Mouse (Mus musculus) T-helper 1 cell (primary cell): ENCODE measurements around the gene Trpc5os.

Experiments used
- in situ Hi-C: fragments of 300-600 bp; cut with MboI, MseI; formaldehyde crosslinking; loops from one replicate; pipeline ENCODE4 v1.15.1; 2025; ENCODE audit warnings: high pct_unique_total_duplicates

The Trpc5os gene

GRCm38 (mm10) chrX:144456281-144456680 lies at the start of gene Trpc5os:
TSS of gene Trpc5os (plus strand) at chrX:144456581.
- in situ Hi-C loops = no loop called here

GRCm38 (mm10) chrX:144408036-144408435 lies 48.3 kb upstream of the Trpc5os start:
- in situ Hi-C loops = loop anchor here (5.0 to 25.0 kb wide), 2 partner anchors 234 to 1004 kb away; no protein-coding TSS in a partner anchor

GRCm38 (mm10) chrX:144420259-144420658 lies 36.1 kb upstream of the Trpc5os start:
- in situ Hi-C loops = loop anchor here (25.0 kb wide), 1 partner anchor 992 kb away; no protein-coding TSS in a partner anchor

- in situ Hi-C loops = loop anchor here (25.0 kb wide), 1 partner anchor 991 kb away; no protein-coding TSS in a partner anchor
These were observed 35.3 kb upstream of the Trpc5os start for GRCm38 (mm10) chrX:144421091-144421490.

- in situ Hi-C loops = loop anchor here (25.0 kb wide), 1 partner anchor 988 kb away; no protein-coding TSS in a partner anchor
These were observed 32.5 kb upstream of the Trpc5os start for GRCm38 (mm10) chrX:144423848-144424247.

GRCm38 (mm10) chrX:144464416-144464815 lies 8.0 kb downstream of the Trpc5os start:
- in situ Hi-C loops = no loop called here

- in situ Hi-C loops = no loop called here
These were observed 35.0 kb downstream of the Trpc5os start for GRCm38 (mm10) chrX:144491394-144491793.

- in situ Hi-C loops = no loop called here
These were observed 66.9 kb downstream of the Trpc5os start for GRCm38 (mm10) chrX:144523239-144523638.

GRCm38 (mm10) chrX:144526042-144526441 lies 69.7 kb downstream of the Trpc5os start:
- in situ Hi-C loops = no loop called here
